Mouse (Mus musculus) kidney, postnatal 0 days (tissue): ENCODE data around the gene Trabd2b. TPM values are rescaled to one million over a fixed set of nuclear protein-coding genes. Genes with fewer than 3 reads are reported as not detected.

Experiments used
- ATAC-seq: fragments of 200-750 bp; cut with Nextera tagmentation; replicated peaks from 2 replicates; pipeline ENCODE4 v1.8.0; 2017; ENCODE audit warnings: low read depth, moderate number of reproducible peaks, moderate TSS enrichment, moderate library complexity; ENCODE audit not compliant: low FRiP score
- DNase-seq: peaks from one replicate; pipeline ENCODE4 v3.0.0-alpha.2; 2016; ENCODE audit warnings: low spot score
- H3K27ac ChIP-seq: fragments of 300-500 bp; sonication (generic); 2 replicates; pipeline ENCODE4 v1.5.1; 2014; ENCODE audit warnings: mild to moderate bottlenecking
- H3K27me3 ChIP-seq: fragments of 300-500 bp; sonication (generic); 2 replicates; pipeline ENCODE4 v1.6.1; 2014; ENCODE audit warnings: low read length, mixed read lengths; ENCODE audit not compliant: insufficient read depth
- H3K36me3 ChIP-seq: fragments of 300-500 bp; sonication (generic); 2 replicates; pipeline ENCODE4 v1.6.1; 2014; ENCODE audit warnings: low read length, mixed read lengths; ENCODE audit not compliant: insufficient read depth
- H3K4me1 ChIP-seq: fragments of 300-500 bp; sonication (generic); replicated peaks from 2 replicates; pipeline ENCODE4 v1.6.1; 2014; ENCODE audit warnings: antibody characterized with exemption, low read length, mixed read lengths; ENCODE audit not compliant: insufficient read depth
- H3K4me2 ChIP-seq: fragments of 300-500 bp; sonication (generic); 2 replicates; pipeline ENCODE4 v1.6.1; 2014; ENCODE audit warnings: mild to moderate bottlenecking, low read length, moderate library complexity, mixed read lengths
- H3K4me3 ChIP-seq: fragments of 300-500 bp; sonication (generic); replicated peaks from 2 replicates; pipeline ENCODE4 v1.5.1; 2014; ENCODE audit warnings: low read depth, low read length
- H3K9ac ChIP-seq: fragments of 300-500 bp; sonication (generic); 2 replicates; pipeline ENCODE4 v1.6.1; 2014; ENCODE audit warnings: low read depth, low read length
- H3K9me3 ChIP-seq: fragments of 300-500 bp; sonication (generic); replicated peaks from 2 replicates; pipeline ENCODE4 v1.6.1; 2016; ENCODE audit warnings: low read length, inconsistent platforms, mixed read lengths
- CTCF ChIP-seq: IDR thresholded peaks from 2 replicates; pipeline ENCODE4 v1.5.1; 2016; ENCODE audit warnings: antibody characterized with exemption, low read depth, mild to moderate bottlenecking, moderate library complexity
- WGBS: fragments of 180-500 bp; shearing (Covaris S2); extraction: QIAGEN DNeasy Blood & Tissue Kit; methylation state at CpG from one replicate; pipeline ENCODE4 v1.1.7; 2014; 5-methylcytosine and 5-hydroxymethylcytosine counted together
- polyA plus RNA-seq: library from polyadenylated mRNA; unstranded; fragments of >200 nt; fragmentation: Nextera tagmentation; extraction: Ambion mirVana; gene quantifications from 2 replicates; pipeline ENCODE4 v1.2.1, GENCODE M21; 2015

Gene Trabd2b
- polyA plus RNA-seq, 1 experiment from 2014 or later = 5.2 TPM

DNA sequence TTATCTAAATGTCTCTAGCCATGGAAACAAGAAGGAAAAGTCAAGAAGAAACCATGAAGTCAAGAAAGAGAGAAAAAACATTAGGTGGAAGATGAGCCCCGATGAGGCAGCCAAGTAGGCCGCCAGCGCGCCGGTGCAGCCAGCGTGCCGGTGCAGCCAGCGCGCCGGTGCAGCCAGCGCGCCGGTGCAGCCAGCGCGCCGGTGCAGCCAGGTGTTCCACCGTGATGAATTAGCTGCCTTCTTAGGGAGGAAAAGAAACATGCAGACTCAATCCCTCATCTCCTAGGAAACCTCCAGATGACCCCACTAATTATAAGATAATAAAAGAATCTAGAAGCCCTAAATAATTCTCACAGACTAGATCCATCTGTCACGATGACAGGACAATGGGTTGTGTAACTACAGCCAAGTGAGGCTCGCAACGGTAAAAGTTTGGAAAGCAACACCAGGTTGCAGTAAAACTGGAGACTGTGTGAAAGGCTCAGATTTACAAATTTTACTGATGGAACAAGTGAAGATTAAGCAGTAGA, 237.2 kb downstream of the Trabd2b start:
- H3K27ac ChIP-seq = no peak overlapping the region
- H3K4me2 ChIP-seq = peak overlapping the region; percentile 30
- H3K4me1 ChIP-seq = 0 out of 2 replicates have a peak, but pooled peaks cover 5% of the 10 kb centered on the region
- no peak overlapping the region for H3K9ac ChIP-seq
- peak; percentile 70 for DNase-seq
- no peaks in the 10 kb centered on the region for H3K9me3 ChIP-seq
- no peaks in the 10 kb centered on the region for H3K36me3 ChIP-seq
- WGBS = 13% methylated on average over 20 of the region's 20 CpGs
- H3K27me3 ChIP-seq = peaks cover 3% of the 10 kb centered on the region; the same call in 1 of the 2 replicates
- ATAC-seq = no peak; the same call in 1 of the 2 replicates
- H3K4me3 ChIP-seq = no peak overlapping the region
- no peak for TF ChIP-seq CTCF

DNA sequence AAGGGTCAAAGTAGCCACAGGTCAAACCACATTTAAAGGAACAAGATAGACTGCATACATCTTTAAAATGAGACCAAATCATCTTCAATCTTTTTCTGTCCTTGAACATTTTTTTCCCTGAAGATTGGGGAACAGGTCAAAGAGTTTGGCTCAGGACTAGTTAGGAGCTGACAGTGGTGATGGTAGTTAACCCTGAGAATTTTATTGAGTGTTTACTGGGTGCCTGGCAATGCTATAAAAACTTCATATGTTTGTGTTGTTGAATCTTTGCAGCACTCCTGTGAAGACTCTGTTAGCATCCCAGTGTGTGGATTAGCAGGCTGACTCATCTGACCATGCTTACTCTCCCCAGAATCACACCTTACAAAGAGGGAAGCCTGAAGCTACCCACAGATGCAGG, 238.8 kb downstream of the Trabd2b start:
- Histone ChIP-seq H3K4me3 (no peak overlapping the region), H3K27me3 (peaks cover 3% of the 10 kb centered on the region; the same call in 1 of the 2 replicates), H3K9me3 (no peaks in the 10 kb centered on the region), H3K27ac (no peak overlapping the region), H3K36me3 (no peaks in the 10 kb centered on the region), H3K9ac (no peak overlapping the region), H3K4me2 (no peak overlapping the region), H3K4me1 (0 out of 2 replicates have a peak, but pooled peaks cover 5% of the 10 kb centered on the region)
- ATAC-seq (no peak), DNase-seq (no peak)
- TF ChIP-seq CTCF = no peak

DNA sequence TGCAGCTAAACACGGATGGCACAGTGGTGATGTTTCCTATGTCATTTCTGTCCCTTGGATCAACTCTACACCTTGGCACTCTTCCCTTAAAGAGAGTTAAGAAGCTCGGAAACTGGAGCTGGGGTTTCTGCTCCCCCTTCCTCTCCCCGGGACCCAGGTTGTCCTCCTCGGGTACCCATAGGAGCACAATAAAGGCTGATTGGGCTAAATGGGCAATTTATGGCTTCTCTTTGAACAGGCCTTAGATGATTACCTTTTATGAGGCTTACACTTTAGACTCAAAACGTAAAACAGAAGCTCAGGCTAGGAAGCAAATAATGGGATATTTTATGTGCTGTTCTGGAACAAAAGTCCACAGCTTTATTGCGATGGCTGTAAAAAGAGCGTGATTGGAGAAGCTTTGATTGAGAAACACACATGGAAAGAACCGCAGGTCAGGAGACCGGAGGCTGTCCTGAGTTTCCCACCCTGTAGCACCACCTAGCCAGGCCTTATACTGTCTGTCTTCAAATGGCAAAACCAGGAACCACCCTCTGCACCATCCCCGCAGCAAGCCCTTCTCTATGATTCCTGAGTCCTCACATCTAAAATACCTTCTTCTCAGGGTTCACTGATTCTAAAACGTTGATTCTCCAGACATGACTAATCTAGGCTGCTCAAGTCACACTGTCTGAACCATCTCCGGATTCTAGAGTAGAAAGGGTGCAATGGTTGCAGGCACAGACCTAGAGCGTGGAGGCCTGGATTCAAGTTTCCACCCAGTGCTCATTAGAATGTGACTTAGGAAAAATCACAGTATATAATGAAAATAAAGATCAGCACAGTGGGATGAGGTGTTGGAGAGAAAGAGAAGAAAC, 240.5 kb downstream of the Trabd2b start:
- no peak for ATAC-seq
- Histone ChIP-seq H3K4me2 (no peak overlapping the region), H3K36me3 (no peaks in the 10 kb centered on the region), H3K9me3 (no peaks in the 10 kb centered on the region), H3K4me1 (peaks cover 12% of the 10 kb centered on the region; the same call in 1 of the 2 replicates), H3K9ac (no peak overlapping the region), H3K27ac (no peak overlapping the region), H3K4me3 (no peak overlapping the region), H3K27me3 (peaks cover 3% of the 10 kb centered on the region; the same call in 1 of the 2 replicates)
- DNase-seq = no peak
- TF ChIP-seq CTCF = no peak
- 38% methylated on average over 13 of the region's 13 CpGs for WGBS

DNA sequence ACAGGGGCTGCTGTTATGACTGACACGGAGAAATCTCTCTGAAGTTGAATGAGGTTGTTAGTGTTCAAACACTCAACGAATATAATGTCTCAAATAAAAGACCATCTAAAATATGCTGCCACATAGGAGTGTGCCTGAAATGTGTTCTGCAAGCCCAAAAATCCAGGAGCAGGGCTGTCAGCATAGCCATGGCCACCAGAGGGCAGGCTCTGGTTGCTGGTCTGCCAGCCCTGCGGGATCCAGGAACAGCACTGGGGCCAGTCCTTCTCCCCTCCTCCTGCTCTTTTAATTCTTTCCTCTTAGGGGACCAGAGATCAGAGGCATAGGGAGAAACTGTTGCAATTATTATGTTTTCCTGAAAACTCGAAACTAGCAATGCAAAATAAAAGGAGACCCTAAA, 241.2 kb downstream of the Trabd2b start:
- ATAC-seq (no peak), DNase-seq (peak; percentile 87)
- H3K4me3 ChIP-seq = no peak overlapping the region
- H3K27me3 ChIP-seq = peaks cover 3% of the 10 kb centered on the region; the same call in 1 of the 2 replicates
- peaks cover 12% of the 10 kb centered on the region; the same call in 1 of the 2 replicates for H3K4me1 ChIP-seq
- H3K9ac ChIP-seq = no peak overlapping the region
- no peaks in the 10 kb centered on the region for H3K36me3 ChIP-seq
- no peak overlapping the region for H3K27ac ChIP-seq
- 13% methylated on average over 4 of the region's 4 CpGs for WGBS
- no peak overlapping the region for H3K4me2 ChIP-seq
- H3K9me3 ChIP-seq = no peaks in the 10 kb centered on the region
- peak; percentile 96 for TF ChIP-seq CTCF

DNA sequence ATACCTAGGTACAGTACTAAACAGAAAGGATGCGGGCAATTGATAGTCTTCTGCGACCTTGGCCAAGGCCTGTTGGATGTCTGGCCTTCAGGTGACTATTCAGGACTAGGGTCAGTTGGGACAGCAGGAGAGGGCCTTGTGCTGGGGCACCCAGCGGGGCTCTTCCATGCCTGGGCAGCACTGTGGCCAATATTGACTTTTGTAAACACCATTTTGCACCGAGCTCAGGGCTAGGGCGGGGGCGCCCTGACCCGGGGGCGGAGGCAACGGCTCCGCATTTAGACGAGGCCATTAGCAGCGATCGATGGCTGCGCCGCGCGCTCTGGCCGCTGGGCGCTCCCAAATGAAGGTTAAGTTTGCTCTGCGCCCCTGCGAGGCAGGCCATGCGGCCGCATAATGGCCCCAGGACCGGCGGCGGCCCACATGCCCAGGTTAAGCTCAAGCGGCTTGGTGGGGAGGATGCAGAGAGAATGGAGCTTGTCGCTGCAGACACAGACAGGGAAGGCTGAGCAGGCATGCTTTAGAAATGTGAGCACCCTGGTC, 242.1 kb downstream of the Trabd2b start:
- H3K9me3 ChIP-seq = no peaks in the 10 kb centered on the region
- TF ChIP-seq CTCF = 0 out of 2 replicates have a peak, but pooled peaks have one; percentile 21
- ATAC-seq (no peak), DNase-seq (no peak)
- no peak overlapping the region for H3K27ac ChIP-seq
- H3K27me3 ChIP-seq = peaks cover 3% of the 10 kb centered on the region; the same call in 1 of the 2 replicates
- WGBS = 25% methylated on average over 28 of the region's 28 CpGs
- no peak overlapping the region for H3K9ac ChIP-seq
- H3K4me2 ChIP-seq = no peak overlapping the region
- H3K4me1 ChIP-seq = peaks cover 11% of the 10 kb centered on the region; the same call in 1 of the 2 replicates
- H3K36me3 ChIP-seq = no peaks in the 10 kb centered on the region
- H3K4me3 ChIP-seq = no peak overlapping the region

GRCm38 (mm10) chr4:114650551-114650950, 244.0 kb downstream of the Trabd2b start:
- WGBS = 64% methylated on average over 6 of the region's 6 CpGs
- ATAC-seq (peak; percentile 19), DNase-seq (no peak)
- Histone ChIP-seq H3K36me3 (no peaks in the 10 kb centered on the region), H3K9ac (no peak overlapping the region), H3K27me3 (peaks cover 3% of the 10 kb centered on the region; the same call in 1 of the 2 replicates), H3K4me3 (no peak overlapping the region), H3K4me1 (peaks cover 7% of the 10 kb centered on the region; the same call in 1 of the 2 replicates), H3K27ac (no peak overlapping the region), H3K4me2 (no peak overlapping the region), H3K9me3 (no peaks in the 10 kb centered on the region)
- TF ChIP-seq CTCF = no peak
